Mouse (Mus musculus) CD4-positive, CD25-positive, alpha-beta regulatory T cell, adult 4 months (primary cell): ENCODE data around the gene Zar1. TPM values are rescaled to one million over a fixed set of nuclear protein-coding genes. Genes with fewer than 3 reads are reported as not detected.

Experiments used
- polyA plus RNA-seq, 2 experiments: library from polyadenylated mRNA; unstranded; fragments of 100-300 nt; shearing (Covaris generic); gene quantifications; one replicate each; pipeline ENCODE4 v1.2.1; 2017

Zar1 gene
- polyA plus RNA-seq, 2 experiments from 2014 or later, result not detected

Other genes starting within 250 kb of the Zar1 start
- gene Corin, start 76.8 kb downstream of the Zar1 start, polyA plus RNA-seq, result under 1 TPM in 1 of 2 experiments, not detected in 1; 0.09 TPM
- 1 to 10 TPM; 2.6 to 2.7 TPM for gene Nfxl1, start 21.6 kb downstream of the Zar1 start, polyA plus RNA-seq
- not detected for gene Gm5868, start 6.3 kb upstream of the Zar1 start, polyA plus RNA-seq
- 1 to 10 TPM in 1 of 2 experiments, under 1 TPM in 1; 0.70 to 1.2 TPM for gene Cnga1, start 63.0 kb upstream of the Zar1 start, polyA plus RNA-seq
- 10 to 100 TPM; 28.3 to 31.1 TPM for gene Nipal1, start 66.5 kb upstream of the Zar1 start, polyA plus RNA-seq
- 10 to 100 TPM; 69.9 to 78.6 TPM for gene Txk, start 171.5 kb upstream of the Zar1 start, polyA plus RNA-seq